Mouse (Mus musculus) heart, embryonic 11.5 days (tissue): ENCODE measurements around the gene Rab15. TPM values are rescaled to one million over a fixed set of nuclear protein-coding genes. Genes with fewer than 3 reads are reported as not detected.
"Not testable (repeated sequence)": the region's sequence is repeated elsewhere in the genome, so short reads cannot be mapped to it uniquely, and the experiment has no call there.

Source experiments
- ATAC-seq: fragments of 200-750 bp; cut with Nextera tagmentation; replicated peaks from 2 replicates; pipeline ENCODE4 v1.8.0; 2017; ENCODE audit warnings: moderate library complexity; ENCODE audit not compliant: insufficient number of reproducible peaks, low FRiP score, low TSS enrichment
- H3K27ac ChIP-seq: fragments of 300-500 bp; sonication (generic); 2 replicates; pipeline ENCODE4 v1.5.1; 2014; ENCODE audit warnings: mild to moderate bottlenecking, low read depth, low read length
- H3K27me3 ChIP-seq: fragments of 300-500 bp; sonication (generic); 2 replicates; pipeline ENCODE4 v1.6.1; 2014; ENCODE audit warnings: mild to moderate bottlenecking, low read length, mixed read lengths; ENCODE audit not compliant: control insufficient read depth, insufficient read depth
- H3K36me3 ChIP-seq: fragments of 300-500 bp; sonication (generic); 2 replicates; pipeline ENCODE4 v1.6.1; 2014; ENCODE audit warnings: mild to moderate bottlenecking, low read length, moderate library complexity, mixed read lengths; ENCODE audit not compliant: control insufficient read depth, insufficient read depth
- H3K4me1 ChIP-seq: fragments of 300-500 bp; sonication (generic); 2 replicates; pipeline ENCODE4 v1.6.1; 2014; ENCODE audit warnings: low read length; ENCODE audit not compliant: control insufficient read depth, insufficient read depth
- H3K4me2 ChIP-seq: fragments of 300-500 bp; sonication (generic); 2 replicates; pipeline ENCODE4 v1.6.1; 2014; ENCODE audit warnings: mild to moderate bottlenecking, moderate library complexity
- H3K4me3 ChIP-seq: fragments of 300-500 bp; sonication (generic); 2 replicates; pipeline ENCODE4 v1.5.1; 2014; ENCODE audit warnings: low read depth, low read length
- H3K9ac ChIP-seq: fragments of 300-500 bp; sonication (generic); 2 replicates; pipeline ENCODE4 v1.6.1; 2014; ENCODE audit warnings: mild to moderate bottlenecking, low read depth, low read length, moderate library complexity
- H3K9me3 ChIP-seq: fragments of 300-500 bp; sonication (generic); replicated peaks from 2 replicates; pipeline ENCODE4 v1.6.1; 2016; ENCODE audit warnings: low read length; ENCODE audit not compliant: control insufficient read depth
- WGBS: fragments of 180-500 bp; shearing (Covaris S2); extraction: QIAGEN DNeasy Blood & Tissue Kit; methylation state at CpG from one replicate; pipeline ENCODE4 v1.1.7; 2014; ENCODE audit not compliant: insufficient replicate concordance; 5-methylcytosine and 5-hydroxymethylcytosine counted together
- polyA plus RNA-seq: library from polyadenylated mRNA; unstranded; fragments of >200 nt; fragmentation: Nextera tagmentation; extraction: Ambion mirVana; gene quantifications from 2 replicates; pipeline ENCODE4 v1.2.1, GENCODE M21; 2014

Gene Rab15
- polyA plus RNA-seq, 1 experiment from 2014 or later: 1.5 TPM

GRCm38 (mm10) chr12:76796938-76797539 lies 25.7 kb downstream of the Rab15 start:
- Histone ChIP-seq H3K27ac (no peak overlapping the region), H3K9me3 (no peaks in the 10 kb centered on the region), H3K27me3 (peaks cover 7% of the 10 kb centered on the region; the same call in 1 of the 2 replicates), H3K4me1 (no peaks in the 10 kb centered on the region), H3K9ac (no peak overlapping the region), H3K36me3 (no peaks in the 10 kb centered on the region), H3K4me3 (no peak overlapping the region), H3K4me2 (no peak overlapping the region)
- ATAC-seq: no peak
- 65% methylated on average over 7 of the region's 7 CpGs for WGBS

- no peaks in the 10 kb centered on the region for H3K9me3 ChIP-seq
- H3K4me1 ChIP-seq: peaks cover 9% of the 10 kb centered on the region
- no peak within 1 kb of the TSS for H3K4me3 ChIP-seq
- H3K4me2 ChIP-seq: no peak within 1 kb of the TSS
- H3K27me3 ChIP-seq: peaks cover 7% of the 10 kb centered on the region; the same call in 1 of the 2 replicates
- no peak within 1 kb of the TSS for H3K9ac ChIP-seq
- WGBS: 72% methylated on average over 5 of the region's 5 CpGs
- no peak for ATAC-seq
- H3K36me3 ChIP-seq: no peaks in the 10 kb centered on the region
- H3K27ac ChIP-seq: no peak within 1 kb of the TSS
Observed at GRCm38 (mm10) chr12:76795350-76795749, 27.4 kb downstream of the Rab15 start, which contains the start of gene Gpx2. Gpx2 (minus strand) TSS chr12:76795554.

GRCm38 (mm10) chr12:76792540-76792939 lies 30.2 kb downstream of the Rab15 start:
- 54% methylated on average over 14 of the region's 14 CpGs for WGBS
- not testable (repeated sequence) for H3K4me2 ChIP-seq

GRCm38 (mm10) chr12:76790446-76791084 lies 32.1 kb downstream of the Rab15 start:
- Histone ChIP-seq H3K4me1 (peaks cover 17% of the 10 kb centered on the region), H3K27ac (peak overlapping the region; percentile 82), H3K4me3 (no peak overlapping the region), H3K36me3 (no peaks in the 10 kb centered on the region), H3K9ac (0 out of 2 replicates have a peak overlapping the region, but pooled peaks have one; percentile 3), H3K9me3 (no peaks in the 10 kb centered on the region), H3K27me3 (no peaks in the 10 kb centered on the region), H3K4me2 (peak overlapping the region; percentile 46)
- ATAC-seq: no peak; the same call in 1 of the 2 replicates
- WGBS: 11% methylated on average over 8 of the region's 8 CpGs

More at GRCm38 (mm10) chr12:76792540-76792939, 30.2 kb downstream of the Rab15 start:
- not testable (repeated sequence) for ATAC-seq, H3K27me3 ChIP-seq, H3K9ac ChIP-seq, H3K36me3 ChIP-seq, H3K4me3 ChIP-seq, H3K9me3 ChIP-seq, H3K27ac ChIP-seq
- peaks cover 17% of the 10 kb centered on the region for H3K4me1 ChIP-seq

GRCm38 (mm10) chr12:76784056-76784619 lies 38.6 kb downstream of the Rab15 start:
- H3K4me1 ChIP-seq: peaks cover 17% of the 10 kb centered on the region
- no peaks in the 10 kb centered on the region for H3K27me3 ChIP-seq
- peak overlapping the region; percentile 35; the same call in 1 of the 2 replicates for H3K27ac ChIP-seq
- no peak overlapping the region for H3K4me2 ChIP-seq
- H3K36me3 ChIP-seq: no peaks in the 10 kb centered on the region
- 44% methylated on average over 10 of the region's 10 CpGs for WGBS
- ATAC-seq: no peak
- H3K4me3 ChIP-seq: no peak overlapping the region
- H3K9me3 ChIP-seq: no peaks in the 10 kb centered on the region
- 0 out of 2 replicates have a peak overlapping the region, but pooled peaks have one; percentile 39 for H3K9ac ChIP-seq

GRCm38 (mm10) chr12:76780639-76781468 lies 41.9 kb downstream of the Rab15 start:
- H3K4me2 ChIP-seq: no peak overlapping the region
- H3K9me3 ChIP-seq: no peaks in the 10 kb centered on the region
- no peak for ATAC-seq
- H3K27ac ChIP-seq: 0 out of 2 replicates have a peak overlapping the region, but pooled peaks have one; percentile 29
- WGBS: 73% methylated on average over 12 of the region's 12 CpGs
- H3K4me1 ChIP-seq: peaks cover 17% of the 10 kb centered on the region
- no peaks in the 10 kb centered on the region for H3K27me3 ChIP-seq
- peaks cover 3% of the 10 kb centered on the region; the same call in 1 of the 2 replicates for H3K36me3 ChIP-seq
- H3K9ac ChIP-seq: no peak overlapping the region
- no peak overlapping the region for H3K4me3 ChIP-seq

- Histone ChIP-seq H3K4me3 (no peak overlapping the region), H3K4me2 (no peak overlapping the region), H3K27ac (no peak overlapping the region), H3K36me3 (peaks cover 3% of the 10 kb centered on the region; the same call in 1 of the 2 replicates), H3K27me3 (no peaks in the 10 kb centered on the region), H3K9me3 (no peaks in the 10 kb centered on the region), H3K9ac (no peak overlapping the region), H3K4me1 (peaks cover 21% of the 10 kb centered on the region)
- 84% methylated on average over 5 of the region's 5 CpGs for WGBS
- no peak for ATAC-seq
Observed at GRCm38 (mm10) chr12:76779951-76780350, 42.8 kb downstream of the Rab15 start.
